ENCODE assay signal across 30 mouse cellular contexts in genomic region chr2:5590074-5590473, GRCm38 (mm10).
DNase-seq lines count a peak whose midpoint lies in the region; ATAC-seq and TF ChIP-seq lines count a peak whose summit lies in the region.
"Had no signal": no experiment of that assay in that cellular context is flagged by ENCODE, and none has a peak within 500 bp of the region (broad histone marks: within the 10 kb centered on the region; RNA-seq: fewer than 3 reads in every experiment).

No protein-coding gene starts in this region.

- H3K4me2 ChIP-seq in liver, postnatal 0 days (ENCODE audit: low read depth, low read length), result no peak overlapping the region
- no peak overlapping the region for H3K4me2 ChIP-seq in liver, embryonic 12.5 days
- H3K4me2 ChIP-seq in stomach, postnatal 0 days (replicated peaks; ENCODE audit: low read depth), result no peak overlapping the region
- H3K4me2 ChIP-seq: embryonic facial prominence, embryonic 13.5 days; forebrain, embryonic 12.5 days; forebrain, embryonic 15.5 days; heart, embryonic 12.5 days; heart, embryonic 15.5 days; hindbrain, embryonic 13.5 days had no signal

- no peak for DNase-seq in layer of hippocampus, adult 2 months (ENCODE audit: low spot score in 2 of 2)
- no peak for DNase-seq in layer of hippocampus, adult 11-12 months (ENCODE audit: low spot score)
- DNase-seq in liver, postnatal 0 days, result peak; percentile 22
- peak; percentile 19 for DNase-seq in stomach, postnatal 0 days (ENCODE audit: low spot score)
- DNase-seq in MN1 (ENCODE audit: low spot score), result no peak
- DNase-seq: adrenal gland, adult 2 months; adrenal gland, postnatal 25 days; B cell, adult 2 months; cerebellum, adult 11-12 months; cerebellum, adult 8-10 months; cerebellum, postnatal 10 days; cerebellum, postnatal 36 days; embryo, embryonic 11 days; gastrocnemius, postnatal 25 days; heart, adult 18-20 months; heart, postnatal 10 days; heart, postnatal 36 days had no signal

- peak; percentile 76 for ATAC-seq in liver, postnatal 0 days
- ATAC-seq in liver, embryonic 12.5 days, result no peak
- ATAC-seq in stomach, postnatal 0 days (ENCODE audit: low FRiP score, low TSS enrichment), result no peak
- ATAC-seq: forebrain, embryonic 15.5 days; hindbrain, embryonic 16.5 days had no signal

- no peaks in the 10 kb centered on the region for H3K9me3 ChIP-seq in liver, postnatal 0 days (ENCODE audit: low read length)
- no peaks in the 10 kb centered on the region for H3K9me3 ChIP-seq in liver, embryonic 12.5 days (replicated peaks)
- H3K9me3 ChIP-seq in stomach, postnatal 0 days (ENCODE audit: control insufficient read depth, low read length), result no peaks in the 10 kb centered on the region
- H3K9me3 ChIP-seq: embryonic facial prominence, embryonic 10.5 days; embryonic facial prominence, embryonic 13.5 days; forebrain, embryonic 12.5 days; forebrain, embryonic 15.5 days; G1E; heart, embryonic 12.5 days; heart, embryonic 15.5 days; hindbrain, embryonic 10.5 days; hindbrain, embryonic 13.5 days had no signal

- no peaks in the 10 kb centered on the region for H3K36me3 ChIP-seq in liver, postnatal 0 days (replicated peaks; ENCODE audit: insufficient read depth, low read length)
- no peaks in the 10 kb centered on the region for H3K36me3 ChIP-seq in liver, embryonic 12.5 days
- no peaks in the 10 kb centered on the region for H3K36me3 ChIP-seq in stomach, postnatal 0 days (ENCODE audit: control insufficient read depth, insufficient read depth, low read length)
- H3K36me3 ChIP-seq: embryonic facial prominence, embryonic 10.5 days; embryonic facial prominence, embryonic 13.5 days; forebrain, embryonic 12.5 days; forebrain, embryonic 15.5 days; G1E; heart, embryonic 12.5 days; heart, embryonic 15.5 days; hindbrain, embryonic 10.5 days; hindbrain, embryonic 13.5 days had no signal

- WGBS in liver, postnatal 0 days (ENCODE audit: insufficient replicate concordance), result 53% methylated on average over 5 of the region's 5 CpGs
- 50% methylated on average over 5 of the region's 5 CpGs for WGBS in liver, embryonic 12.5 days (ENCODE audit: insufficient replicate concordance)
- 60% methylated on average over 5 of the region's 5 CpGs for WGBS in stomach, postnatal 0 days

- no peaks in the 10 kb centered on the region for H3K4me1 ChIP-seq in liver, postnatal 0 days (ENCODE audit: insufficient read depth)
- H3K4me1 ChIP-seq in liver, embryonic 12.5 days, result no peaks in the 10 kb centered on the region
- no peaks in the 10 kb centered on the region for H3K4me1 ChIP-seq in stomach, postnatal 0 days (replicated peaks; ENCODE audit: control insufficient read depth, insufficient read depth)
- H3K4me1 ChIP-seq: embryonic facial prominence, embryonic 10.5 days; embryonic facial prominence, embryonic 13.5 days; forebrain, embryonic 12.5 days; forebrain, embryonic 15.5 days; hindbrain, embryonic 10.5 days; hindbrain, embryonic 13.5 days had no signal

- TF ChIP-seq CTCF in layer of hippocampus, adult 2 months (conservative IDR thresholded peaks at IDR 0.05), result no peak
- TF ChIP-seq CTCF in liver, postnatal 0 days (IDR thresholded peaks at IDR 0.05; ENCODE audit: low read depth), result no peak
- TF ChIP-seq CTCF in stomach, postnatal 0 days (IDR thresholded peaks at IDR 0.05; ENCODE audit: low read depth), result no peak

- no peak overlapping the region for H3K4me3 ChIP-seq in layer of hippocampus, adult 2 months
- no peak overlapping the region for H3K4me3 ChIP-seq in liver, postnatal 0 days (ENCODE audit: low read depth, low read length)
- no peak overlapping the region for H3K4me3 ChIP-seq in liver, embryonic 12.5 days
- H3K4me3 ChIP-seq in stomach, postnatal 0 days (ENCODE audit: low read depth, low read length), result no peak overlapping the region
- H3K4me3 ChIP-seq: embryonic facial prominence, embryonic 10.5 days; embryonic facial prominence, embryonic 13.5 days; erythroblast, embryonic 14.5 days; forebrain, embryonic 12.5 days; forebrain, embryonic 15.5 days; heart, embryonic 12.5 days; heart, embryonic 15.5 days; hindbrain, embryonic 10.5 days; hindbrain, embryonic 13.5 days had no signal

- H3K27me3 ChIP-seq in liver, postnatal 0 days (ENCODE audit: insufficient read depth, low read length), result no peaks in the 10 kb centered on the region
- H3K27me3 ChIP-seq in liver, embryonic 12.5 days (replicated peaks), result no peaks in the 10 kb centered on the region
- H3K27me3 ChIP-seq in stomach, postnatal 0 days (ENCODE audit: control insufficient read depth, insufficient read depth, low read length), result no peaks in the 10 kb centered on the region
- H3K27me3 ChIP-seq: CH12.LX; embryonic facial prominence, embryonic 13.5 days; forebrain, embryonic 12.5 days; forebrain, embryonic 15.5 days; heart, embryonic 12.5 days; heart, embryonic 15.5 days; hindbrain, embryonic 13.5 days had no signal

- no peak overlapping the region for H3K9ac ChIP-seq in liver, postnatal 0 days (replicated peaks)
- no peak overlapping the region for H3K9ac ChIP-seq in liver, embryonic 12.5 days
- H3K9ac ChIP-seq in stomach, postnatal 0 days (ENCODE audit: low read length), result no peak overlapping the region
- H3K9ac ChIP-seq: embryonic facial prominence, embryonic 13.5 days; forebrain, embryonic 12.5 days; forebrain, embryonic 15.5 days; heart, embryonic 12.5 days; heart, embryonic 15.5 days; hindbrain, embryonic 13.5 days had no signal

- H3K27ac ChIP-seq in layer of hippocampus, adult 2 months, result peak overlapping the region; percentile 33; the same call in 1 of the 2 replicates
- H3K27ac ChIP-seq in liver, postnatal 0 days (ENCODE audit: low read depth), result no peak overlapping the region
- no peak overlapping the region for H3K27ac ChIP-seq in liver, embryonic 12.5 days
- H3K27ac ChIP-seq in stomach, postnatal 0 days (replicated peaks), result no peak overlapping the region
- H3K27ac ChIP-seq: embryonic facial prominence, embryonic 10.5 days; embryonic facial prominence, embryonic 13.5 days; forebrain, embryonic 12.5 days; forebrain, embryonic 15.5 days; heart, embryonic 15.5 days; hindbrain, embryonic 10.5 days; hindbrain, embryonic 13.5 days had no signal

- no peak for TF ChIP-seq EP300 in liver, postnatal 0 days (IDR thresholded peaks at IDR 0.05; ENCODE audit: low read depth)
- no peak for TF ChIP-seq EP300 in stomach, postnatal 0 days (optimal IDR thresholded peaks at IDR 0.05)

Comparison
In these comparisons a context has a peak if more than half of its experiments do, and no peak if none do; other contexts are left out.
1. DNase-seq: peak in liver, postnatal 0 days (single experiment) and stomach, postnatal 0 days (single experiment); none in layer of hippocampus, adult 2 months (0 of 2), layer of hippocampus, adult 11-12 months (single experiment) and MN1 (single experiment).